Mouse (Mus musculus) midbrain, embryonic 11.5 days (tissue): Measurements from ENCODE around the gene Colq. TPM values are rescaled to one million over a fixed set of nuclear protein-coding genes. Genes with fewer than 3 reads are reported as not detected.

Experiments
- ATAC-seq: fragments of 200-750 bp; cut with Nextera tagmentation; 2 replicates; pipeline ENCODE4 v1.8.0; 2017; ENCODE audit warnings: moderate TSS enrichment, moderate library complexity; ENCODE audit not compliant: low FRiP score
- DNase-seq: peaks from one replicate; pipeline ENCODE4 v3.0.0; 2015; ENCODE audit warnings: low spot score; ENCODE audit errors: missing footprints
- H3K27ac ChIP-seq: fragments of 300-500 bp; sonication (generic); 2 replicates; pipeline ENCODE4 v1.5.1; 2014; ENCODE audit warnings: low read depth, low read length
- H3K27me3 ChIP-seq: fragments of 300-500 bp; sonication (generic); 2 replicates; pipeline ENCODE4 v1.6.1; 2014; ENCODE audit warnings: mild to moderate bottlenecking, low read length, moderate library complexity, mixed read lengths; ENCODE audit not compliant: control insufficient read depth, insufficient read depth
- H3K36me3 ChIP-seq: fragments of 300-500 bp; sonication (generic); 2 replicates; pipeline ENCODE4 v1.6.1; 2014; ENCODE audit warnings: mild to moderate bottlenecking, low read length, moderate library complexity, mixed read lengths; ENCODE audit not compliant: control insufficient read depth, insufficient read depth
- H3K4me1 ChIP-seq: fragments of 300-500 bp; sonication (generic); 2 replicates; pipeline ENCODE4 v1.6.1; 2014; ENCODE audit warnings: low read length; ENCODE audit not compliant: control insufficient read depth, insufficient read depth
- H3K4me2 ChIP-seq: fragments of 300-500 bp; sonication (generic); 2 replicates; pipeline ENCODE4 v1.6.1; 2014; ENCODE audit warnings: mild to moderate bottlenecking, moderate library complexity
- H3K4me3 ChIP-seq: fragments of 300-500 bp; sonication (generic); 2 replicates; pipeline ENCODE4 v1.5.1; 2014; ENCODE audit warnings: low read depth, low read length
- H3K9ac ChIP-seq: fragments of 300-500 bp; sonication (generic); 2 replicates; pipeline ENCODE4 v1.6.1; 2014; ENCODE audit warnings: low read length
- H3K9me3 ChIP-seq: fragments of 300-500 bp; sonication (generic); 2 replicates; pipeline ENCODE4 v1.6.1; 2016; ENCODE audit warnings: low read length; ENCODE audit not compliant: control insufficient read depth
- WGBS: fragments of 180-500 bp; shearing (Covaris S2); extraction: QIAGEN DNeasy Blood & Tissue Kit; methylation state at CpG from one replicate; pipeline ENCODE4 v1.1.7; 2014; 5-methylcytosine and 5-hydroxymethylcytosine counted together
- polyA plus RNA-seq: library from polyadenylated mRNA; unstranded; fragments of >200 nt; fragmentation: Nextera tagmentation; extraction: Ambion mirVana; gene quantifications from 2 replicates; pipeline ENCODE4 v1.2.1, GENCODE M21; 2014

Colq gene
- polyA plus RNA-seq, 1 experiment from 2014 or later = 0.04 TPM

GRCm38 (mm10) chr14:31555021-31555420 lies 36.1 kb downstream of the Colq start:
- Histone ChIP-seq H3K27me3 (no peaks in the 10 kb centered on the region), H3K4me1 (no peaks in the 10 kb centered on the region), H3K4me2 (no peak overlapping the region), H3K4me3 (no peak overlapping the region), H3K36me3 (no peaks in the 10 kb centered on the region), H3K27ac (no peak overlapping the region), H3K9me3 (no peaks in the 10 kb centered on the region), H3K9ac (no peak overlapping the region)
- ATAC-seq (no peak), DNase-seq (no peak)
- 93% methylated on average over 7 of the region's 7 CpGs for WGBS

GRCm38 (mm10) chr14:31543885-31544442 lies 47.2 kb downstream of the Colq start:
- Histone ChIP-seq H3K4me2 (no peak overlapping the region), H3K9me3 (no peaks in the 10 kb centered on the region), H3K4me1 (no peaks in the 10 kb centered on the region), H3K36me3 (no peaks in the 10 kb centered on the region), H3K27me3 (no peaks in the 10 kb centered on the region), H3K4me3 (no peak overlapping the region), H3K27ac (no peak overlapping the region), H3K9ac (no peak overlapping the region)
- 82% methylated on average over 11 of the region's 11 CpGs for WGBS
- ATAC-seq (no peak), DNase-seq (no peak)

GRCm38 (mm10) chr14:31537298-31537697 lies 53.8 kb downstream of the Colq start:
- Histone ChIP-seq H3K27ac (no peak overlapping the region), H3K27me3 (no peaks in the 10 kb centered on the region), H3K4me2 (no peak overlapping the region), H3K9me3 (no peaks in the 10 kb centered on the region), H3K36me3 (no peaks in the 10 kb centered on the region), H3K4me3 (no peak overlapping the region), H3K9ac (no peak overlapping the region), H3K4me1 (no peaks in the 10 kb centered on the region)
- WGBS = 81% methylated on average over 6 of the region's 6 CpGs
- DNase-seq (no peak), ATAC-seq (no peak)

- 68% methylated on average over 3 of the region's 3 CpGs for WGBS
- Histone ChIP-seq H3K27ac (no peak overlapping the region), H3K36me3 (no peaks in the 10 kb centered on the region), H3K4me2 (no peak overlapping the region), H3K27me3 (no peaks in the 10 kb centered on the region), H3K4me3 (no peak overlapping the region), H3K4me1 (no peaks in the 10 kb centered on the region), H3K9ac (no peak overlapping the region), H3K9me3 (no peaks in the 10 kb centered on the region)
- ATAC-seq (no peak), DNase-seq (no peak)
Measured at GRCm38 (mm10) chr14:31532656-31533055, 58.5 kb downstream of the Colq start.

GRCm38 (mm10) chr14:31531506-31532148 lies 59.5 kb downstream of the Colq start:
- no peak overlapping the region for H3K9ac ChIP-seq
- H3K4me2 ChIP-seq = no peak overlapping the region
- H3K4me1 ChIP-seq = no peaks in the 10 kb centered on the region
- H3K36me3 ChIP-seq = no peaks in the 10 kb centered on the region
- DNase-seq (no peak), ATAC-seq (no peak)
- H3K27me3 ChIP-seq = no peaks in the 10 kb centered on the region
- no peaks in the 10 kb centered on the region for H3K9me3 ChIP-seq
- 74% methylated on average over 12 of the region's 12 CpGs for whole genome bisulfite sequencing
- H3K27ac ChIP-seq = no peak overlapping the region
- no peak overlapping the region for H3K4me3 ChIP-seq

- DNase-seq (no peak), ATAC-seq (no peak)
- Histone ChIP-seq H3K4me3 (no peak overlapping the region), H3K36me3 (no peaks in the 10 kb centered on the region), H3K27me3 (no peaks in the 10 kb centered on the region), H3K27ac (no peak overlapping the region), H3K4me2 (no peak overlapping the region), H3K9ac (no peak overlapping the region), H3K4me1 (no peaks in the 10 kb centered on the region), H3K9me3 (no peaks in the 10 kb centered on the region)
- 91% methylated on average over 4 of the region's 4 CpGs for WGBS
Measured at GRCm38 (mm10) chr14:31530847-31531246, 60.3 kb downstream of the Colq start.

- H3K9me3 ChIP-seq = no peaks in the 10 kb centered on the region
Measured at GRCm38 (mm10) chr14:31525040-31525810, 65.9 kb downstream of the Colq start.

GRCm38 (mm10) chr14:31521318-31521717 lies 69.8 kb downstream of the Colq start:
- Histone ChIP-seq H3K9ac (no peak overlapping the region), H3K4me2 (no peak overlapping the region), H3K4me3 (no peak overlapping the region), H3K27ac (no peak overlapping the region), H3K4me1 (no peaks in the 10 kb centered on the region), H3K27me3 (no peaks in the 10 kb centered on the region), H3K9me3 (no peaks in the 10 kb centered on the region), H3K36me3 (no peaks in the 10 kb centered on the region)
- ATAC-seq (no peak), DNase-seq (no peak)
- 85% methylated on average over 2 of the region's 2 CpGs for WGBS

More at GRCm38 (mm10) chr14:31525040-31525810, 65.9 kb downstream of the Colq start:
- WGBS = 83% methylated on average over 7 of the region's 7 CpGs
- Histone ChIP-seq H3K36me3 (no peaks in the 10 kb centered on the region), H3K27me3 (no peaks in the 10 kb centered on the region), H3K9ac (no peak overlapping the region), H3K27ac (no peak overlapping the region), H3K4me3 (no peak overlapping the region), H3K4me2 (no peak overlapping the region), H3K4me1 (no peaks in the 10 kb centered on the region)
- ATAC-seq (no peak), DNase-seq (no peak)

- Histone ChIP-seq H3K27me3 (no peaks in the 10 kb centered on the region), H3K4me2 (no peak overlapping the region), H3K27ac (no peak overlapping the region), H3K36me3 (no peaks in the 10 kb centered on the region), H3K9me3 (no peaks in the 10 kb centered on the region; the same call in 1 of the 2 replicates), H3K4me3 (no peak overlapping the region), H3K9ac (no peak overlapping the region), H3K4me1 (no peaks in the 10 kb centered on the region)
- ATAC-seq (no peak), DNase-seq (no peak)
- WGBS = 52% methylated on average over 3 of the region's 3 CpGs
Measured at GRCm38 (mm10) chr14:31519165-31519564, 72.0 kb downstream of the Colq start.
